Mouse (Mus musculus) forebrain, embryonic 10.5 days (tissue): ENCODE measurements at regions not wholly inside any gene's neighbourhood (a gene's known extent, or its start where the extent isn't known, plus 50 kb on each side); places are given as distances from the start of the nearest gene placed in this dataset.

Source experiments
- DNase-seq: peaks from one replicate; pipeline ENCODE4 v3.0.0-alpha.2; 2017; ENCODE audit warnings: low spot score; ENCODE audit errors: extremely low spot score
- H3K27ac ChIP-seq: fragments of 300-500 bp; sonication (generic); 2 replicates; pipeline ENCODE4 v1.5.1; 2016; ENCODE audit warnings: mild to moderate bottlenecking
- H3K27me3 ChIP-seq: fragments of 300-500 bp; sonication (generic); 2 replicates; pipeline ENCODE4 v1.6.1; 2016; ENCODE audit warnings: mild to moderate bottlenecking; ENCODE audit not compliant: poor library complexity, severe bottlenecking
- H3K36me3 ChIP-seq: fragments of 300-500 bp; sonication (generic); replicated peaks from 2 replicates; pipeline ENCODE4 v1.6.1; 2016; ENCODE audit warnings: mild to moderate bottlenecking, moderate library complexity
- H3K4me1 ChIP-seq: fragments of 300-500 bp; sonication (generic); 2 replicates; pipeline ENCODE4 v1.6.1; 2016
- H3K4me3 ChIP-seq: fragments of 300-500 bp; sonication (generic); 2 replicates; pipeline ENCODE4 v1.5.1; 2016; ENCODE audit warnings: mild to moderate bottlenecking, moderate library complexity
- H3K9me3 ChIP-seq: fragments of 300-500 bp; sonication (generic); 2 replicates; pipeline ENCODE4 v1.6.1; 2016; ENCODE audit warnings: mild to moderate bottlenecking, moderate library complexity
- WGBS: fragments of 180-500 bp; shearing (Covaris S2); methylation state at CpG from one replicate; pipeline ENCODE4 v1.1.7; 2016; 5-methylcytosine and 5-hydroxymethylcytosine counted together

GRCm38 (mm10) chr8:92147672-92148071 is 209.8 kb upstream of the Irx5 start:
- no peak overlapping the region for H3K4me3 ChIP-seq
- H3K27ac ChIP-seq: no peak overlapping the region
- peaks cover 85% of the 10 kb centered on the region for H3K27me3 ChIP-seq
- no peaks in the 10 kb centered on the region for H3K4me1 ChIP-seq
- no peaks in the 10 kb centered on the region; the same call in 1 of the 2 replicates for H3K9me3 ChIP-seq
- 85% methylated on average over 3 of the region's 3 CpGs for WGBS
- DNase-seq: no peak
- no peaks in the 10 kb centered on the region for H3K36me3 ChIP-seq

- Histone ChIP-seq H3K4me3 (peak overlapping the region; percentile 10), H3K27ac (peak overlapping the region; percentile 44), H3K9me3 (peaks cover 4% of the 10 kb centered on the region; the same call in 1 of the 2 replicates), H3K36me3 (no peaks in the 10 kb centered on the region), H3K27me3 (peaks cover 92% of the 10 kb centered on the region), H3K4me1 (peaks cover 60% of the 10 kb centered on the region)
- WGBS: 16% methylated on average over 17 of the region's 17 CpGs
- DNase-seq: peak; percentile 47
Measured at GRCm38 (mm10) chr8:92137091-92137882, 220.1 kb upstream of the Irx5 start.

DNA sequence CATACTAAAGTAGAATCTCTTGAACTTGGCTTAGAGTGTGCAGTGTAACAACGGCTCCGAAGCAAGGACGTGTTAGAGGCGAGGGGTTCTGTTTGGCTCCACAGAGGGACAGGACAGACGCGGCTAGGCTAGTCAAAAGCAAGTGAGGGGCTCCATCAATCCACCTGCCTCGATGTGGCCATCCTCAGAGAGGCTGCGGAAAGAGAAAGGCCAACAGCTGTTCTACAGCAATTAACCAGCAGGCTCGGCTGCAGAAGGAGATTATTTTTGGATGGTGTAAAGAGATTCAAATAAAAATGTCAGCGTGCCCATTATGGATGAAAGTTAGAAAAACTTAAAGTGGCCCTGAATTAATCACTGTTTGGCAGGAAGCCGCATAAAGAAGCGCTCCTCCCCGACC is 221.0 kb upstream of the Irx5 start:
- no peak overlapping the region; the same call in 1 of the 2 replicates for H3K4me3 ChIP-seq
- no peaks in the 10 kb centered on the region for H3K36me3 ChIP-seq
- 21% methylated on average over 13 of the region's 13 CpGs for WGBS
- H3K9me3 ChIP-seq: peaks cover 4% of the 10 kb centered on the region; the same call in 1 of the 2 replicates
- H3K27ac ChIP-seq: 0 out of 2 replicates have a peak overlapping the region, but pooled peaks have one; percentile 40
- H3K4me1 ChIP-seq: peaks cover 60% of the 10 kb centered on the region
- peak; percentile 37 for DNase-seq
- H3K27me3 ChIP-seq: peaks cover 92% of the 10 kb centered on the region

GRCm38 (mm10) chr8:92134434-92134833 is 223.0 kb upstream of the Irx5 start:
- WGBS: 4% methylated on average over 5 of the region's 5 CpGs
- H3K9me3 ChIP-seq: peaks cover 4% of the 10 kb centered on the region; the same call in 1 of the 2 replicates
- H3K4me1 ChIP-seq: peaks cover 69% of the 10 kb centered on the region
- no peaks in the 10 kb centered on the region for H3K36me3 ChIP-seq
- 0 out of 2 replicates have a peak overlapping the region, but pooled peaks have one; percentile 37 for H3K4me3 ChIP-seq
- peak; percentile 71 for DNase-seq
- peak overlapping the region; percentile 80; the same call in 1 of the 2 replicates for H3K27ac ChIP-seq
- peaks cover 92% of the 10 kb centered on the region for H3K27me3 ChIP-seq

GRCm38 (mm10) chr8:92133484-92134406 is 223.7 kb upstream of the Irx5 start:
- H3K4me1 ChIP-seq: peaks cover 76% of the 10 kb centered on the region
- 3% methylated on average over 24 of the region's 24 CpGs for WGBS

GRCm38 (mm10) chr8:92132949-92133348 is 224.5 kb upstream of the Irx5 start:
- peak overlapping the region; percentile 37; the same call in 1 of the 2 replicates for H3K4me3 ChIP-seq
- H3K27ac ChIP-seq: peak overlapping the region; percentile 80
- no peaks in the 10 kb centered on the region for H3K9me3 ChIP-seq
- H3K27me3 ChIP-seq: peaks cover 93% of the 10 kb centered on the region
- H3K4me1 ChIP-seq: peaks cover 77% of the 10 kb centered on the region
- WGBS: 12% methylated on average over 4 of the region's 4 CpGs
- H3K36me3 ChIP-seq: no peaks in the 10 kb centered on the region
- DNase-seq: no peak

More at GRCm38 (mm10) chr8:92133484-92134406, 223.7 kb upstream of the Irx5 start:
- peak overlapping the region; percentile 80 for H3K27ac ChIP-seq
- no peaks in the 10 kb centered on the region for H3K36me3 ChIP-seq
- peaks cover 4% of the 10 kb centered on the region; the same call in 1 of the 2 replicates for H3K9me3 ChIP-seq
- peaks cover 93% of the 10 kb centered on the region for H3K27me3 ChIP-seq
- peak overlapping the region; percentile 37 for H3K4me3 ChIP-seq
- peak; percentile 86 for DNase-seq

DNA sequence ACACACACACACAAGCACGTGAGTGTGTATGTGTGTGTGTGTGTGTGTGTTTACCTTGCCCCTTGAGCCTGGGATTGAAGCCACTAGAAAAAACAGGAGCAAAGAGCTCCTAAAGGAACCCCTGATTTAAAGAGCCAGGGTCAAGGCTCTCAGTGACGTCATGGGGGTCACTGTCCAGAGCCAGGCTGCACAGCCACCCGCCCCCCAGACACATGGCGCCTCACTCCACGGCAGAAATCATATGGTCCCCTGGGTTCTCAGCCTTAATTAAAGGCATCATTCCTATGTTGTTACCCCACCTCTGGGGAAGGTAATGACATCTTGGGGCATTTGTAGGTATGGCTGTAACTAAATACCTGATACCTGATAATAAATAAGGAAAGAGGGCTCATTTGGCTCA is 224.9 kb upstream of the Irx5 start:
- 58% methylated on average over 5 of the region's 5 CpGs for WGBS
- peaks cover 93% of the 10 kb centered on the region for H3K27me3 ChIP-seq
- DNase-seq: no peak
- no peaks in the 10 kb centered on the region for H3K36me3 ChIP-seq
- H3K4me1 ChIP-seq: peaks cover 73% of the 10 kb centered on the region
- H3K27ac ChIP-seq: no peak overlapping the region
- H3K9me3 ChIP-seq: no peaks in the 10 kb centered on the region
- no peak overlapping the region for H3K4me3 ChIP-seq

DNA sequence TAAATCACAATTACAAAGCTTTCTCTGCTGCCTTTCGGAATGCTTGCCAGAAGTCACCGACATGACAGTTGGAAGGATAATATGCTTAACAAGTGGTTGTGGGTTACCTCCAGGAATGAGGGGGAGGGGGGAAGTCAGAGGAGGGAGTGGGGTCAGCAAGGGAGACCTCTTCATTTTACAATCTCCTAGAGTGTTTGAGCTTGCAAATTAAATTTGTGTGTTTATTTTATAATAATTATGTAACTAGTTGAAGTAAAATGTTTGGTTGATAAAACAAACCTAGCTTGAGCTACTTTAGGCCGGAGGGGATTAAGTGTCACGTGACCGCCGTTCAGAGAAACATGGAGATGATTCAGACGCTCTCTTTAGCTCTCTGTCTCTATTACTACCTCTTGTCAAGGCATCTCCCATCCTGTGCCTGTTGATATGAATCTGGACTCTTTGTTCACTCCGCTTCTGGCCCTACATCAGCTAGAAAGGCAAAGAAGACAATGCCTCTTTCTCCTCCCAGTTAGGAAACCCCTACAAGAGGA is 227.3 kb upstream of the Irx5 start:
- Histone ChIP-seq H3K4me1 (peaks cover 48% of the 10 kb centered on the region), H3K4me3 (no peak overlapping the region), H3K27ac (no peak overlapping the region), H3K27me3 (peaks cover 96% of the 10 kb centered on the region), H3K36me3 (no peaks in the 10 kb centered on the region), H3K9me3 (no peaks in the 10 kb centered on the region)
- 68% methylated on average over 8 of the region's 8 CpGs for WGBS
- no peak for DNase-seq

GRCm38 (mm10) chr8:92129241-92130015 is 228.0 kb upstream of the Irx5 start:
- WGBS: 71% methylated on average over 6 of the region's 6 CpGs
- H3K4me1 ChIP-seq: peaks cover 42% of the 10 kb centered on the region
- H3K27me3 ChIP-seq: peaks cover 96% of the 10 kb centered on the region
- H3K27ac ChIP-seq: no peak overlapping the region
- no peaks in the 10 kb centered on the region for H3K36me3 ChIP-seq
- H3K4me3 ChIP-seq: no peak overlapping the region
- H3K9me3 ChIP-seq: no peaks in the 10 kb centered on the region
- DNase-seq: no peak

- no peak for DNase-seq
- 67% methylated on average over 3 of the region's 3 CpGs for WGBS
- Histone ChIP-seq H3K27me3 (peaks cover 98% of the 10 kb centered on the region), H3K36me3 (no peaks in the 10 kb centered on the region), H3K27ac (no peak overlapping the region), H3K4me3 (no peak overlapping the region), H3K4me1 (peaks cover 21% of the 10 kb centered on the region), H3K9me3 (no peaks in the 10 kb centered on the region)
Measured at GRCm38 (mm10) chr8:92125631-92126030, 231.8 kb upstream of the Irx5 start.

- DNase-seq: no peak
- WGBS: 46% methylated on average over 2 of the region's 2 CpGs
- H3K4me1 ChIP-seq: no peaks in the 10 kb centered on the region
- H3K27me3 ChIP-seq: peaks cover 98% of the 10 kb centered on the region
- H3K36me3 ChIP-seq: no peaks in the 10 kb centered on the region
- no peak overlapping the region for H3K4me3 ChIP-seq
- H3K27ac ChIP-seq: no peak overlapping the region
- H3K9me3 ChIP-seq: no peaks in the 10 kb centered on the region
Measured at GRCm38 (mm10) chr8:92121296-92121695, 236.1 kb upstream of the Irx5 start.
